Mouse (Mus musculus) liver (tissue): Measurements from ENCODE around the gene Fnbp1.

Source experiments
- DNase-seq: peaks from one replicate; pipeline ENCODE4 v3.0.0-alpha.2; 2020; ENCODE audit warnings: mixed read lengths

Fnbp1 gene

DNA sequence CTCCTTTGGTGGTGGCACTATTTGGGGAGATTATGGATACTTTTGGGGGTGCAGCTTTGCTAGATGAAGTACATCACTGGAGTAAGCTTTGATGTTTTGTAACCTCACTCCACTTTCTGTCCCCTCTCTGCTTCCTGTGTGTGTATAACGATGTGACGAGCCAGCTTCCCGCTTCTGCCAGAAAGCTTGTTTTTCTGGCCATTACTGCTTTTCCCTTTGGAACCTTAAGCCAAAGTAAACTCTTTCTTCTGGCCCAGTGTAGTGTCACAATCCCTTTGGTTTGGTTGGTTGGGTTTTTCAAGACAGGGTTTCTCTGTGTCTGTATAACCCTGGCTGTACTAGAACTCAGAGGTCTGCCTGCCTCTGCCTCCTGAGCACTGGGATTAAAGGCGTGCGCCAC, 19.0 kb downstream of the Fnbp1 start:
- no peak for DNase-seq

DNA sequence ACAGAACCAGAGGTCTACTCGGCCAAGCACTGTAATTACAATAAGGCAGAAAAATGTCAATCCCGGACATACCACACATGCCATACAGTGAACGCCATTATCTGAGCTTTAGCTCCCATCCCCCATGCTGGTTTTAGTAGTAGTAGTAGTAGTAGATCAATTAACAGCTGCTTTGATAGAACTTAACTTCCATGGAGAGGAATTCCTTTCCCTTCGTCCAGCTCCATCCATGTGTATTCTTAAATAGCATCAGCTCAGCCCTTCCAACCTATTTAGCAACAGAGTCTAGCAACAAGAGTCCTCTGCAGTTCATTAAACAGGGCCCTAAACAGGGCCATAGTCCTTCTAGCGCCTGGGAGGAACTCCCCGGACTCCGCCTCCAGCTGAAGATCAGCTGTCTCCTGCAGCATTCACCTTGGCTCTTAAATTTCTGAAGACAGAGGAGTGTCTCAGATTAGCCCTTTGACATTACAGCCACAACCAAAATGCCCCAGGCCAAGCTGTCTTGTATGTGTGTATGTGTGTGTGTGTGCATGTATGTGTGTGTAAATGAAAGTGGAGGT, 20.6 kb downstream of the Fnbp1 start:
- no peak for DNase-seq

DNA sequence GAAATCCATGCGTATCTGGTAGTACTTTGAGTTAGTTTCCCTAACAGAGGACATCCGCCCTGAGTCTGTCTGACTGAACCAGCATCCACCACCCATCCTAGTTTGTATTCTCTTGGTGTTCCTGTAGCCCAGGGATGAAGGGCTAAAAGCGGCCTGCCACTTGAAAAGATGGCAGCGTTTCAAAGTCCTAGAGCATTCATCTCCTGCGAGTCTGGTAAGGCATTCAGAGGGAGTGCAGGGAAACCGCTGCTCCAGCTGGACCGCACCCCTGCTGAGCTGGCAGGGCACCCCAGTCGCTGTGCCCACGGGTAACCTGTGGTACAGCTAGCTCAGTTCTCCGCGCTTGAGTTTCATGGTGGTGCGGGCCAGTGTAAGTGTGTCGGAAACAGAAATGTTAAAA, 22.0 kb downstream of the Fnbp1 start:
- no peak for DNase-seq

DNA sequence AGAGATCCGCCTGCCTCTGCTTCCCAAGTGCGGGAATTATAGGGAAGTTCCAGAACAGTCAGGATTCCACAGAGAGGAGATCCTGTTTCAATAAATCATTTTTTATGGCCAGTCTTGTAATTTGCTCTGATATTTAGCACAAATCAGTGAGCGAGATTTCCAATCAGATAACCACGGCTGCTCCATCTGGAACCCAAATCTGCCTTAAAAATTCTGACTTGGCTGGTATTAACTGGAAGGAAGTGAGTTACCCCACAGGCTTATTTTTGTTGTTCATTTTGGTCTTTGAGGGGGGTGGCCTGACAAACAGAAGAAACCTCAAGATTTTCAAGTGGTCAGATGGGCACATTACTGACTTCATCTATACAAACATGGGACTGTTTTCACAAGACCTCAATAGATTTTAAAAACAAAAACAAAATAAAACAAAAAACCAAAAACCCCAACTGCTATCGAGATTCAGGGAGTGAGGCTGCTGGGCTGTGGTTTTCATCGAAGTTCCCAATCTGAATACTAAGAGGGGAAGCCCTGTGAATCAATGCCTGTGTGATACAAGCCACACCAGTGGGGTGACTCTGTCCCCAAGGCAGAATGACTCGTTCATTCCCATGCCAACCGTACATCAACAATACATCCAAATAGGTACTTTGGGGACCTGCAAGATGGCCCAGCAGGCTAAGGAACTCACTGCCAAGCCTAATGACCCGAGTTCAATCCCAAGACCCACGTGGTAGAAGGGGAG, 23.0 kb downstream of the Fnbp1 start:
- no peak for DNase-seq

DNA sequence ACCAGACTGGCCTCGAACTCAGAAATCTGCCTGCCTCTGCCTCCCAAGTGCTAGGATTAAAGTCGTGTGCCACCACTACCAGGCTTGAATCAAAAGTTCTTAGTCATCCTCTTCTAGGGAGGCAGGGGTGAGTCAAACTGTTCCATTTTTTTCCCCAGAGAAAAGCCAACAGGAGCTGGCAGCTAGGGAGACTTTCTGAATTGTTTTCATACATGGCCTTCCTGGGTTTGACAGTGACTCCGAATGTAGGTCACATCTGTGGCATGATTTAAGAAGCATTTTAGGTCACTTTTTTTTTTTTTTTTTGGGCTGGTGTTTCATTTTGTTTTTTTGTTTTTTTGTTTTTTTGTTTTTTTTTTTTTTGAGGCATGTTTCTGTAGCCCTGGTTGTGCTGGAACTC, 23.6 kb downstream of the Fnbp1 start:
- no peak for DNase-seq

DNA sequence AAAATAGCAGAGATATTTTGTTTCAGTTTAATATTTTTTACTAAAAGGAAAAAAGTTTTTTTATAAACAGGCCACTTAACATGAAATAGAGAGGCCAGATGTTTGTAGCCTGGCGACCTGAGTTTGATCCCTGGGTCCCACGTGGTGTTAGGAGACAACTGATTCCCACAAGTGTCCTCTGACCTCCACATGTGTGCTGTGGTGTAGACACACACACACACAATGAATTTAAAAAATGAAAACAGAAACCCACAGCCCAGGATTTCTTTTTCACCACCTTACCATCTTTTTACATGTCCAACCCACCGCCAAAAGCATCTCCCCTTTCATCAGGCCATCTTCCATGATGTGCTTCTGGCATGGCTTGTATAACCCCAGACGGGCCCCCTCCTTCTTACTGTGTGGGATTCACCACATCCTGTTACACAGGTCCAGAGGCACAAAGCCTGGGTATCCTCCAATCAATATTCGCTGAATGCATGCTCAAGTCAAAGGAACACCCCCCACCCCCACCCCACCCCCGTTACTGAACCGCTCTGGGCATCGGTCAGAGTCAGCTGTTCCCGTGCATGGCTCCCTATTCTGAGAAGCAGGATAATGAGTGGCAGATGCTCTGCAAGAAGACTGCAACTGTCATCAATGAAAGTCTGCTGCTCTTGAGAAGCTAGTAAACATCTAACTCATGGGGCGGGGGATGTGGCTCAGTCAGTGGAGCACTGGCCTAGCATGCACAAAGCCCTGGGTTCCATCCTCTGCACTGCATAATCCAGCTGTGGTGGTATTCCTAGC, 25.7 kb downstream of the Fnbp1 start:
- DNase-seq: peak; percentile 20

DNA sequence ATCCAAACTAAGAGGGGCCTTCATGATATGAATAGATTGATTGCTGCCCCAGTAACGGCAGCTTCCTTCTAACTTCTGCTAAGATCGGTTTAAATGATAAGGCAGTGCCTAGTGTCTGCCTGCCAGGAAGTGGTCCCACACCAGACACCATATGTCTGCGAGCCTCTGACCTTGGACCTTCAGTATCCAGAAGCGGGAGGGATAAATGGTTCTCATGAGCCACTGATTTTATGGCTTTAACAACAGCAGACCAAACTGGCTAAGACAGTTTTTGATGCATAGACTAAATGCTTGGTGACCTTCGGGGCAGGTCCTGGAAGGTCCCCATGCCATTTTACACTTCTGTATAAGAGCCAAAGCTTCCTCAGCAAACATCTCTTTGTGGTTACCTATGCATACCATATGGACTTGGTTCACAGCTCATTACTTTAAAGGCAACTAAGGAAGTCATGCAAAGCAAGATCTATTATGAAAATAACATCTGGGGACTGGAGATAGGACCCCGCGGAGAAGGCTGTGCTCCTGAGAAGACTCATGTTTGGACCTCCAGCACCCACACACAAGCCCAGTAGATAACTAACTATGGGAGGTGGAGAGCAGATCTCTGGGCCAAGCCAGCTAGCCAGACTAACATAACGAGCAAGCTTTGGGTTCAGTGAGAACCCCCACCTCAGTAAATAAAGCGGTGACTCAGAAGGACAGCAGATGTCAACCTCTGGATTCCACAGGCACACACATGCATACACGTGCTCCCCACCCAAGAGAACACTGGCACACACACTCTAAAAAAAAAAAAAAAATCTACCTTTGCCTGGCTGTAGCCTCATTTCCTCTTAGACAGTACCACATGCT, 26.5 kb downstream of the Fnbp1 start:
- peak; percentile 53 for DNase-seq

DNA sequence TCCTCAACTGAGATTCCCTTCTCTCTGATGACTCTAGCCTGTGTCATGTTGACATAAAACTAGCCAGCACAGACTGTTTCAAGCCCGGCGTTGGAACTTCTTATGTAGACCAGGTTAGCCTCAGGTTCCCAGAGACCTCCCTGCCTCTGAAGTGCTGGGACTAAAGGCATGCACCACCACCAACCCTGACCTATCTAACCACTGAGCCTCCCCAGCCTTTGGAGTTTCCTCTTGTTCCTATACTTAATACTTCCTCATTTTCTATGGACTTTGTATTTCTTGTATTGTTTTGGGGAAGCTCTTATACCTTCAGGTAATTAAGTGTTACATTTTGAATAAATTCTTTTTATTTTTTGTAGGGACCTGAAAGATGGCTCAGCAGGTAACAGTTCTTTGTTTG, 27.6 kb downstream of the Fnbp1 start:
- no peak for DNase-seq

DNA sequence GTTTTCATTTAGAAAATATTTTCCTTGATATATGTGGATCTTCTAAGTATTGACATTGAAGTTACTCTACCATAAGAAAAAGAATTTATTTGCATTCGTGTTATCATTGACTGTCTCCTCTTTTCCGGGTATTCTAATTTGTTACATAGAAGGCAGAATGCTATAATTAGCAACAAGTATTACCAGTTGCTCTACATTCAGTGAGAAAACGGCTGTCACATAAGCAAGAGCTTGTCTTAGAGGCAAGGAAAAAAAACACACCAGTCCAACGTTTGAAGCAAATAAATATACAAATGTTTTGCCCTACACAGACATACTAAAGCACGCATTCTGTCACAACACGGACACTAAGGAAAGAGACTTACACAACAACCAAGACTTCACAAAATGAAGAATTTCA, 30.1 kb downstream of the Fnbp1 start:
- DNase-seq: no peak

DNA sequence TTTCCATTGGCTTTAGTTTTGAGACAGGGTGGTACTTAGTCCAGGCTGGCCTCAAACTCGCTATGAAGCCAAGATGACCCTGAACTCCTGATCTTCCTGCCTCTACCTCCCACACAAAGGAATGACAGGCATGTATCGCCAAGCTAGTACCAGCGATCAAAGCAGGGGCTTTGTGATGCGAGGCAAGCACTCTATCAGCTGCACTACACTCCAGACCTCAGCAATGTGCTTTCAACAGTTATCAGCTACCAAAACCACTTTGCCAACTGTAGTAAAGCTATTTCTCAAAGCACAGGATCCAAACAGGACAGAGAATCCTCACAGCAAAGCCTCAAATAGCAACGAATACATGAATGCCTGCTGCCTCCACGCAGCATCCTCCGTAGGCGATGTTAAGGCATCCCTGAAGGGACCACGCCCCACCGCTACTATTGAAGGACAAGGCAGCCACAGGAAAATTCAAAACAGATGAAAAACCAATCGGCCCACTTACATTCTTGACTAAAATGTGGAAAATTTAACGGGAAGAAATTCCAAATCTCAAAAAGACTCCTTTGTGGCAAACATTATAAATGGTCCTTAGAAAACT, 31.8 kb downstream of the Fnbp1 start:
- DNase-seq: no peak

DNA sequence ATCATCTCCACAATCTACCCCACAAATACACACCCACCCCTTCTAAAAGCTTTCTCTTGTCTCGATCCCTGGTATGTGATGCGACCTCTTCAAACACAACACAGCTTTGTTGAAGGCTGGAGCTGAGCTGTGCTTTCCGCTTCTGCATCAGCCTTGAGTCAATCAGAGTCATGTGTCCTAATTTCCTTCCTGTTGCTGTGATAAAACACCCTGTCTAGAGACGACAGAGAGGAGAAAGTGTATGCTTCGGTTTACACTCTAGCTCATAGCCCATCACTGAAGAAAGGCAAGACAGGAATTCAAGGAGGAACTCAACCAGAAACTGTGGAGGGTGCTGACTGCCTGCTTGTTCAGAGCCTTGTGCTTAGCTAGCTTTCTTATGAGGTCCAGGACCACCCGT, 33.6 kb downstream of the Fnbp1 start:
- no peak for DNase-seq

DNA sequence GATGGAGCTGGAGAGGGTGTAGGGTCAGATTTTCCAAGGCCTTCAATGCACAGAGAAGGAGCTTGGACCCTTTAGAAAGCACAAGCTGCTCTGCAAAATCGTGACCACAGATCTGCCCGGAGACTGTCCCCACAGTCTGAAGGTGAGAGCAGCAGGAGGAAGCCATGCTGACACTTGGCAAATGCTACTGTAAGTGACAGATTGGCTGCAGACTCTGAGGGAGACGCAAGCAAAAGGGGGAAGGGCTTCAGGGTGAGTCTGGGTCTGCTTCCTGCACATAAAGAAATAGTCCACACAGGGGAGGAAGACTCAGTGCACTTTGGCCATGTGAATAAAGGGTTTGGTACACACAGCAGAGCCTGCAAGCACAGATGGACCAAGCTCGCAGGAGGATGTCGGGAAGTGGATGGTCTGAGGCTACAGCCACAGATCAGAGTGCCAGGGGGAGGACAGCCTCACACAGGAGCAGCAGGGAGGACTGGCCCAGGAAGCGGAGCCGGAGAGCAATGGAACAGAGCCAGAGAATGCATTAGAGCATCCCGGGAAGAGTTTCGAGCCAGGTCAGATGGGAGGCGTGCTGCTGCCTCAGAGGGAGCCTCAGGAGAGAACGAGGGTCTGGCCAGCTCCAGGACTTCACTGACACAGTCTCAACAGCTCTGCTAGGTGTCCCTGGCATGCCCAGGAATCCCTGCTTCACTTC, 35.0 kb downstream of the Fnbp1 start:
- DNase-seq: peak; percentile 35

DNA sequence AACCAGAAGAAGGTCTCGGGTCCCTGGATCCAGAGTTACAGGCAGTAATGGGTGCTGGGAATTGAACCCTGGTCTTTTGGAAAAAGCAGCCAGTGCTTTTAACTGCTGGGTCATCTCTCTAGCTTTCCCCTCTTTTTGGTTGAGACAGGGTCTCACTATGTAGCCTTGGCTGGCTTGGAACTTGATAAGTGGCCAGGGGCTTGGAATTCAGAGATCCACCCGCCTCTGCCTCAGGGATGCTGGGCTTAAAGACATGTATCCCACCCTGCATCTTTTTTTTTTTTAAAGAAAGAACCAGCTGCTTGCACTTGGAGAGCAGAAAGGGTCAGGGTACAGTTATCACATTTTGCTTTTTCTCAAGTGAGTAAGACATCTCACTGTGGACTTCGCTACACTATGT, 35.8 kb downstream of the Fnbp1 start:
- no peak for DNase-seq

DNA sequence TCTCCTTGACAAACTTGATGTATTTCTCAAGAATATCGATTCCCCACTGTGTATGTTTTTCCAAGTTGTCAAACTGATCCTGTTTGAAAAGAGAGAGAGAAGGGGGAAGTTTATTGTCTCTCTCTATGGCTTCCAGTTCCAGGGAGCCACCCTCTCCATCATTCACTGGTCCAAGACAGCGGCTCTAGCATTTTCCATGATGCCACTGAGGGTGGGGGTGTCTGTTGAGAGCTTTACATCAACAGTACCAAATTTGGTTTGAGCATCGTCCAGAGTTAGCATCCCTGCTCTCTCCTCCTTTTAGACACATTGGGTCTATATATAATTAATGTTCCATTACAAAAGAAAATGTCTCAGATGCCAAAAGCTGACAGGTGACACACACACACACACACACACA, 36.5 kb downstream of the Fnbp1 start:
- no peak for DNase-seq

DNA sequence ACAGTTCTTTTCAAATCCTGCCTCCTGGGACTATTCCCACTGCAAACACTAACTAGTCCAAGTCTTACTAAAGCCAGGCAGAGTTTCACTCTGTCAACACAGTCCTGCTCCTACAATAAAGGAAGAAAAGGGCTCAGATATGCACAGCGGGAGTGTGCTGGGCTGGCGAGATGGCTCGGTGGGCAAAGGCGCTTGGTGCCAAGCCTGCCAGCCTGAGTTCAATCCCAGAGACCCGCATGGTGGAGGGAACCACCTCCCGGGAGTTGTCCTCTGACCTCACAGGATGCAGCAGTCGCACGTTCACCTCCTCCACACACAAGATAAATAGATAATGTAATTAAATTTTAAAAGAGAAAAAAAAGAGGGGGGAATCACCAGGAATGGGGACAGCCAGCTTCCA, 38.5 kb downstream of the Fnbp1 start:
- DNase-seq: no peak

DNA sequence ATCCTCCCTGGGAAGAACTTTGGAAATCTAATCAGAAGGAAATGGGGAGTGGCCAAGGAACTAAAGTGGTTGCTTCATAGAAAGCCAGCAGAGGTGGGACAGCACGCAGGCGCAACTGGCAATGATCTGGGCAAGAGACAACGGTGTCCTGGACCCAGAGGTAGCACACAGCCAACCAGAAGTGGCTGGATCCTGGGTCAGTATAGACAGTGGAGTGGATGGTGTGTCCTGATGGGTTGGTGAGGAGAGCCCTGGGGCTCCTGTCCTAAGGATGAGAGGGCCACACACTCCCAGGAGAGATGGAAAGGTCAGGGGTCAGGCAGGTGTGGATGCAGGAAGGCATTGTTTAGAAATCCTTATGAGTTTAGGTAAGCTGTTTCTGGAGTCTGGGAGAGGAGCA, 40.5 kb downstream of the Fnbp1 start:
- no peak for DNase-seq

DNA sequence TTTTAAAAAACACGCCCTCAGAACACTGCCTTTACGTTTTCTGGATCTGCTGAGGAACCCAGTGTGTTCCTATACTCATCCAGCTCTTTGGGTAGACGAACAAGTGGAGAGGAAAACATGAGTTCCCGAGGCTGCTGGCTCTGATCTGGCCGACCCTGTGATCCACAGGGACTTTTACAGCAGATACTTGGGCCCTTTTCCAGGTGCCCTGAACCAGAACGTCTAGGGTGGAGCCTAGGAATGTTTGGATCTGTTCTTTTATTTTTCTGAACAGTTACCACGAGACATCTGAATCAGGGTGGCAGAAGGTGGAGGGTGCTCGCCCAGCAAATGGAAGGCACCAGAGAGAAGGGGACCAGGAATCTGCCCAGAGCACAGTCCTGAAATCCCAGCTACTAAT, 42.7 kb downstream of the Fnbp1 start:
- DNase-seq: no peak

DNA sequence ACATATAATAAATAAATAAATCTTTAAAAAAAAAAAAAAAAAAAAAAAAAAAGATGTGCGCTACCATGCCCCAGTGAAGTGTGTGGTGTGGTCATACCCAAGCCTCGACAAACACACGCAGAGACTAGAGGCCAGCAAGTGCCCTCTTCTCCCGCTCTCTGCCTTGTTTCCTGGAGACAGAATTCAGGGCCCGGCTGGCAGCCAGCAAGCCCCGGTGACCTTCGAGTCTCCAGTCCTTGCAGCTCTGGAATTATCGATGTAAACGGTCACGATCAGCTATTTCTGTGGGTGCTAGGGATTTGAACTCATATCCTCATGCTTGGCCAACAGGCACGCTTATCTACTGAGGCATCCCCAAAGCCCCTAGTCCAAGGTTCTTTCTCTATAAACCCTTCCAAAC, 43.2 kb downstream of the Fnbp1 start:
- DNase-seq: no peak

DNA sequence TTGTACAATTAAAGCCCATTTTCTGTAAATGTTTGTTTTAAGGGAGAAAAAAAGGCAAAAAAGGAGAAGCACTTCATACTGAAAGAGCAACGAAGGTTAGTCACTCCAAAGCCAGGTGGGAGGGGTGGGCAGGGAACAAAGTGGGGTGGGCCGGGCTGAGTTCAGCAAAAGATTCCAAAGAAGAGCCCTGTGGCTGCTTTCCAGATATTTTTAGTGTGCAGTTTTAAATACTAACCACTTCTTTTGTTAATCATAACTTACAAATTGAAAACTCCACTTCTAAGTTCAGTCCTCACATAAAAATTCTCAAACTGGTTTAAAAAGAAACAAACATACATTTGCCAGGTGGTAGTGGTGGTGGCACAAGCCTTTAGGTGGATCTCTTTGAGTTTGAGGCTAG, 44.5 kb downstream of the Fnbp1 start:
- DNase-seq: no peak

DNA sequence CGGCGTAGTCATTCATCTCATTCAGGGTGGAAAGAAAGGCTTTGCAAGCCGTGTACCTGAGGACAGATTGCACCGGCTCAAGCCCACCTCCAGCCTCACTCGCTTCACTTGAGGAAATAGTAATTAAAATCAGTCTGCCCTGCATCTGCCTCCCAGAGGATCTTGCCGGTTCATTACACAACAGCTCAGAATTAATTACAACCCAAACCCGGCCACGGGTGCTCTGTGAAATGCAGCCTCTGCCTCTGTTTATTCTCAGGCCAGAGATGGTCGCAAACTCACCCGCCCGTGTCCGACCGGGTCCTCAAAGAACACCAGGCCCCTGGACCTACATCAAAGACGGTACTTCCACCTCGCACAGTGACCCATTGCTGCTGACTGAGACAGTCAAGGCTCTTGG, 45.7 kb downstream of the Fnbp1 start:
- DNase-seq: no peak

DNA sequence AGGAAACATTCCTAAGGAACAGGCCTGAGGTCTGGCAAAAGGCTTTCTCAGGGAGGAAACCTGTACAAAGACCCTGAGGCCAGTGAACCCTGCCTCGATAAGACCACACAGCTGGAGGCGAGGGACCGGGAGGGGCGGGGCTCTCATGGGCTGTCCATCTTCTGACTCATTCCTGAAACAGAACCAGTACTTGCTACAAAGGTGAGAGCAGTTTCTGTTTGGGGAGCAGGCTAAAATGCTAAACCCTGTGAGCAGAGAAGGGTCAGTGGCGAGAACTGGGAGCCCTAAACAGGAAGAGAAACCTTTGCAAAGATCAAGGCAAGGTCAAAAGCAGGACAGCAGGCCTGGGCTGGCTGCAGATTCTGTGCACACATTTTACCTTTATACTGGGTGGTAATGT, 47.2 kb downstream of the Fnbp1 start:
- DNase-seq: no peak

DNA sequence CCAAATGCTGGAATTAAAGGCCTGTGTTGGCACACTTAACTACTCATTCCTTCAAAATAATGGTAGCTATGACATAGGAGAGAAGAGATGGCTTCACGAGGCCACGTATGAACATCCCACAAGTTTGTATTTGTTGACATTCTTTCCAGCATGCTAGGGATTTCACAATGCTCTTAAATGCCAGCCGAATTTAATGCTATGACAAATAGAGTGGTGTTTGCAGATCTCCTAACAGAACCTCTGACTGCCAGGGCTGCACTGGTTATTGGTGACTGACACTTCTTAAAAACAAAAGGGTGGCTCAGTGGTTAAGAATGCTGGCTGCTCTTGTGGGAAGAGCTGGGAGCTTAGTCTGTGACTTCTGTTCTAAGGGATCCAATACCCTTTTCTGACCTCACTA, 48.9 kb downstream of the Fnbp1 start:
- no peak for DNase-seq
